Mouse (Mus musculus) kidney, embryonic 16.5 days (tissue): ENCODE measurements around the gene Smim24. TPM values are rescaled to one million over a fixed set of nuclear protein-coding genes. Genes with fewer than 3 reads are reported as not detected.
A peak's percentile ranks its signal among the peaks of the same experiment; 100 is the strongest.

Source experiments
- ATAC-seq: fragments of 200-750 bp; cut with Nextera tagmentation; 2 replicates; pipeline ENCODE4 v1.8.0; 2017; ENCODE audit warnings: moderate TSS enrichment; ENCODE audit not compliant: low FRiP score, low TSS enrichment
- H3K27ac ChIP-seq: fragments of 300-500 bp; sonication (generic); 2 replicates; pipeline ENCODE4 v1.5.1; 2014; ENCODE audit warnings: low read length
- H3K27me3 ChIP-seq: fragments of 300-500 bp; sonication (generic); 2 replicates; pipeline ENCODE4 v1.6.1; 2014; ENCODE audit warnings: low read length, control low read depth, mixed read lengths; ENCODE audit not compliant: insufficient read depth
- H3K36me3 ChIP-seq: fragments of 300-500 bp; sonication (generic); 2 replicates; pipeline ENCODE4 v1.6.1; 2014; ENCODE audit warnings: low read length, control low read depth, mixed read lengths; ENCODE audit not compliant: insufficient read depth
- H3K4me1 ChIP-seq: fragments of 300-500 bp; sonication (generic); 2 replicates; pipeline ENCODE4 v1.6.1; 2014; ENCODE audit warnings: low read length, control low read depth, mixed read lengths; ENCODE audit not compliant: insufficient read depth
- H3K4me2 ChIP-seq: fragments of 300-500 bp; sonication (generic); replicated peaks from 2 replicates; pipeline ENCODE4 v1.6.1; 2014; ENCODE audit warnings: low read depth, low read length
- H3K4me3 ChIP-seq: fragments of 300-500 bp; sonication (generic); 2 replicates; pipeline ENCODE4 v1.5.1; 2014; ENCODE audit warnings: mild to moderate bottlenecking, low read length
- H3K9ac ChIP-seq: fragments of 300-500 bp; sonication (generic); replicated peaks from 2 replicates; pipeline ENCODE4 v1.6.1; 2014; ENCODE audit warnings: low read length
- H3K9me3 ChIP-seq: fragments of 300-500 bp; sonication (generic); 2 replicates; pipeline ENCODE4 v1.6.1; 2016; ENCODE audit warnings: low read length, control low read depth
- WGBS: fragments of 180-500 bp; shearing (Covaris S2); extraction: QIAGEN DNeasy Blood & Tissue Kit; methylation state at CpG from one replicate; pipeline ENCODE4 v1.1.7; 2014; 5-methylcytosine and 5-hydroxymethylcytosine counted together
- polyA plus RNA-seq: library from polyadenylated mRNA; unstranded; fragments of >200 nt; fragmentation: Nextera tagmentation; extraction: Ambion mirVana; gene quantifications from 2 replicates; pipeline ENCODE4 v1.2.1, GENCODE M21; 2015

Smim24 gene
- polyA plus RNA-seq, 1 experiment from 2014 or later: 44.1 TPM

DNA sequence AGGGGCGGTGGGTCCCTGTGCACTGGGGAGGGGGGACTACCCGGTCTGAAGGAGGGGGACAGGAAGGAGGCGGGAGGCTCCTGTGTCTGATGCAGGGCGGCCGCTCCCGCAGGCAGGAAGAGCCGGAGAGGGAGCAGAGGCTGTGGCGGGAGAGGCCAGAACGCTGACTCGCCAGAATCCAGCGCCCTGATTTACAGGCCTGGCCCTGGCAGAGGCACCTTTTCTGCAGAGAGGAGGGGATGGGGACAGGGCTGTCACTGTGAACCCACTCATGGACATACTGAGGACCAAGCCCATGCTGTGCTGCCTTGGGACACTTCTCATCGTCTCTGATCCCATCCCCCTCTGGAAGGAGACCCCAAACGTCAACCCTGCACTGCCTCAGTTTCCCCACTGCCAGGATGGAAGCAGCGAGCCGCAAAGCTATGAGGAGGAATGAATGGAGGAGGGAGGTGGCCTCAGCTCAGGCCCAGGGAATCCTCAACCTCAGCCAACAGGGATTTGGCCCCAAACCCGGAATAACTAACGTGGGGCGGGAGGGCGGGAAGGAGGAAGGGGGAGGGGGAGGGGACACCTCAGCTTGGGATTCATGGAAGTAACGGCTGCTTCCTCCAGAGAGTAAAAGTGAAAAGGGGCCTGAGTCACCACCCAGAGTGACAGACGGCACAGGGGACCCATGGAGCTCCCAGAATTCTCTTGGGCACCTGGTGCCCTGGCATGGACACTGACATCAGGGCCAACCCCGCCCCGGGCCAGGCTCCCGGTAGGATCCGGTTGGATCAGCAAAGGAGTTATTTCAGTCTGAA lies 31.6 kb downstream of the Smim24 start:
- WGBS: 2% methylated on average over 25 of the region's 25 CpGs
- Histone ChIP-seq H3K4me1 (peaks cover 33% of the 10 kb centered on the region), H3K36me3 (peaks cover 8% of the 10 kb centered on the region; the same call in 1 of the 2 replicates), H3K9ac (peak overlapping the region; percentile 89), H3K9me3 (no peaks in the 10 kb centered on the region), H3K27me3 (no peaks in the 10 kb centered on the region), H3K27ac (peak overlapping the region; percentile 89), H3K4me3 (peak overlapping the region; percentile 76), H3K4me2 (peak overlapping the region; percentile 95)
- peak; percentile 27; the same call in 1 of the 2 replicates for ATAC-seq

DNA sequence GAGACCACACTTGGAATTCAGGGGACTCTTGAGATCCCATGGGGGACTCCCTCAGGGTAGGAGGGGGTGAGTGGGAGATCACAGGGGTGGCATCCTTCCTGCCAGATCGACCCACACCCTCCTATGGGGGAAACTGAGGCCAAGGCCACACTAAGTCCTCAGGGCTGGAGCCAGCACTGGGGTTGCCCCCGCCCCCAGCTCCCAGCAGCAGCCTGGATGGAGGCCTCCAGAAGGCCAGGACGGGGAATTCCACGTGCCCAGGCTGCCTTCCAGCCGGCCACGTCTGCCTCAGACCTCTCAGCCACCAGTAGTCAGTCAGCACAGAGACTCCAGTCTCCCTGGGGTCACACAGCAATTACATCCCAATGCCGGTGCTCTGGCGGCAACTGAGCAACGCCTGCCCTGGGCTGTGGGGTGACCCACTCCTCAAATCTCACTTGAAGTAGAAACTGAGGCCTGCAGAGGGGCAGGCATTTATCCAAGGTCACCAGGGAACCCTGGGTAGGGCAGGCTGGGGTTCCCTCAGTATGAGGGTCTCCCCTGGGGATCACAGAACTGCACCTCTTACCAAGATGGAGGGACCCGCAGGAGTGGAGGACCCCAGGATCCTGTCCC lies 32.5 kb downstream of the Smim24 start:
- peak overlapping the region; percentile 95 for H3K4me2 ChIP-seq
- ATAC-seq: no peak
- no peaks in the 10 kb centered on the region for H3K9me3 ChIP-seq
- H3K9ac ChIP-seq: peak overlapping the region; percentile 89
- H3K27ac ChIP-seq: peak overlapping the region; percentile 89
- peak overlapping the region; percentile 76 for H3K4me3 ChIP-seq
- WGBS: 42% methylated on average over 10 of the region's 10 CpGs
- no peaks in the 10 kb centered on the region for H3K27me3 ChIP-seq
- H3K36me3 ChIP-seq: no peaks in the 10 kb centered on the region
- peaks cover 35% of the 10 kb centered on the region for H3K4me1 ChIP-seq

DNA sequence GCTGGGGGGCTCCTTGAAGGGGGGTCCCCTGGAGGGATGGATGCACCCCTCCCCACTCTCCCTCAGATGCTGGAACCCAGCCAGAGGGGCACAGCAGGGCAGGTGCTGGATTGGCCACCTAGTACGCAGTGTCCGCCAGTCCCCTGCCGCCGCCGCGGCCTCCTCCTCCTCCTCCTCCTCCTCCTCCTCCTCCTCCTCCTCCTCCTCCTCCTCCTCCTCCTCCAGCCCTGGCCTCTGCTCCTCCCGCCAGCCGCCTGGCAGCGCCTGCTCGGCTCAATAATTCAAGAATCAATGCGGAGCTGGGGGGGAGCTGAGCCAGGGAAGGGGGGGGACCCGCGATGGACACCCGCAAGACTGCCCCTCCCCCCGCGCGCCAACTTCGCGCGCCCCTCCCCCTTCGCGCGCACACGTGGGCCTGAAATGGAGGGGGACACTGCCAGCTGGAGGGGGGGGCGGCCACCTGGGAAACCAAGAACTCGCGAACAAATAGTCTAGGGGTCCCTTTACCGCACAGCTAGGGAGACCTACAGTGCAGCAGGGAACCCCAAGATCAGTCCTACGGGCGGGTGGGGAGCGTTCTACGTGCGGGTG lies 33.3 kb downstream of the Smim24 start:
- no peaks in the 10 kb centered on the region for H3K36me3 ChIP-seq
- H3K9ac ChIP-seq: peak overlapping the region; percentile 89
- no peaks in the 10 kb centered on the region for H3K27me3 ChIP-seq
- no peaks in the 10 kb centered on the region for H3K9me3 ChIP-seq
- ATAC-seq: no peak
- H3K4me1 ChIP-seq: peaks cover 38% of the 10 kb centered on the region
- peak overlapping the region; percentile 76 for H3K4me3 ChIP-seq
- H3K4me2 ChIP-seq: peak overlapping the region; percentile 95
- peak overlapping the region; percentile 89; the same call in 1 of the 2 replicates for H3K27ac ChIP-seq
- WGBS: 0% methylated on average over 14 of the region's 33 CpGs

DNA sequence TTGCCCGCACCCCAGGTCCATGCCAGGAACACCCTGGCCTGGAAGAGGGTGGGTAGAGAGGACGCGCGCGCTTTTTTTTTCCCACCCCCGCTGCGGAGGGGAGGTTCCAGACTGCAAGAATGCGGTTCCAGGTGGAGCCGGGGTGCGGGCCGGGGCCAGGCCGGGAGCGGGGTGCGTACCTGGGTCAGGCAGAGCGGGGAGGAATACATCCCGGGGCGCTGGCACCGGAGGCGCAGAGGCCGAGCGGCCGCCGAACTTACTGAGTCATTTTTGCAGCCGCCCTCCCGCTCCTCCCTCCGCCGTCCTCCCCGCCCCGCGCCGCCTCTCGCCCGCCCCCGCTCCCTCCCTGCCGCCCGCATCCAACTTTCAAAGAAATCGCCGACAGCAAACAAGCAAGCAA lies 34.0 kb downstream of the Smim24 start:
- Histone ChIP-seq H3K4me1 (peaks cover 45% of the 10 kb centered on the region), H3K9ac (peak overlapping the region; percentile 89), H3K27ac (peak overlapping the region; percentile 63), H3K4me3 (peak overlapping the region; percentile 76), H3K9me3 (no peaks in the 10 kb centered on the region), H3K4me2 (peak overlapping the region; percentile 95), H3K27me3 (no peaks in the 10 kb centered on the region), H3K36me3 (no peaks in the 10 kb centered on the region)
- ATAC-seq: no peak
- under 1% methylated on average over 29 of the region's 38 CpGs for WGBS

DNA sequence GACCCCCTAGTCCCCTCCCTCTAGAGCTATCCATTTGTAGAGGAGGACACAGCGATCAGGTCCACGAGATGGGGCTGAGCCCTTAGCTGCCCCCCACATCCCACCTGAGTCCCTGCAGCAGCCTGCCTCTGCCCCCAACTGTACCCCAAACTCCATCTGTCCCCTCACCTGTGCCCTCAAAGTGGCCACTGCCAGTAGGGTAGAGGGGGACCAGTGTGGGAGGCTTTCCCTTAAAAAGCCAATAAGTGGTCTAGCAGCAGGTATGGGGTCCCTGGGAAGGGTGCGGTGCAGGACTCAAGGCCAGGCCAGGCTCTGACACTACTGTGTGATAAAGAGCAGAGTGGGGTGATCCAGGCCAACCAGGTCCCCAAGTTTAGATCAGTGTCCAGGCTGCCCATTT lies 34.5 kb downstream of the Smim24 start:
- H3K4me1 ChIP-seq: peaks cover 47% of the 10 kb centered on the region
- WGBS: 27% methylated on average over 3 of the region's 3 CpGs
- H3K27ac ChIP-seq: peak overlapping the region; percentile 13; the same call in 1 of the 2 replicates
- H3K4me2 ChIP-seq: peak overlapping the region; percentile 95
- H3K9me3 ChIP-seq: no peaks in the 10 kb centered on the region
- H3K4me3 ChIP-seq: peak overlapping the region; percentile 76
- no peaks in the 10 kb centered on the region for H3K36me3 ChIP-seq
- H3K27me3 ChIP-seq: no peaks in the 10 kb centered on the region
- H3K9ac ChIP-seq: peak overlapping the region; percentile 89
- no peak for ATAC-seq

DNA sequence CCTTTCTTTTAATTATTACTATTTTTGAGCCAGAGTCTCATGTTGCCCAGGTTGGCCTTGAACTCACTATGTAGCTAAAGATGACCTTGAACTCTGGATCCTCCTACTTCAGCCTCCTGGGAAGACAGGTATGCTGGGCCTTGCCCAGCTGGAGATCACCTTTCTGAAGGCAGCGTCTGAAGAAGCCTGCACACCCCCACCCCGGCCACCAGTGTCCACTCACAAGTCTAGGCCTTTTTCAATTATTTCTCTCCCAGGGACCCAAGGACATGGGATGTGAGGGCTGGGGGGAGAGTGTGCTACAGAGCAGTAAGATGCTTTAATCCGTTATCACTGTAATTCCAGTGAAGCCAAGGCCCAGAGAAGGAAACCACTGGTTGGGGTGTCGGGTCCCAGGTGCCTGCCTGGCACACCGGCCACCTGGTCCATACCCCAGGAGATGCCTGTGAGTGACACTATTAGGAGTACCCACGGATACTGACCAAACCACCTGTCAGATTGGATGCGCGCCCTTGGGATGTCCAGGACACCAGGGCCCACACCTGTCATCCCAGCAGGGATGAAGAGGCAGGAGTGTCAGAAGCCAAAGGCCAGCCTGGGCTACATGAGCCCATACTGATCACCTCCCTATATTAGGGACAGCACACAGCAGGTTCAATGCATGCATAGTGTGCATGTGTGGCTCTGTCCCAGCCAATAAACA lies 35.1 kb downstream of the Smim24 start:
- no peaks in the 10 kb centered on the region for H3K36me3 ChIP-seq
- H3K9me3 ChIP-seq: no peaks in the 10 kb centered on the region
- H3K27me3 ChIP-seq: no peaks in the 10 kb centered on the region
- H3K9ac ChIP-seq: no peak overlapping the region
- peaks cover 51% of the 10 kb centered on the region for H3K4me1 ChIP-seq
- H3K4me2 ChIP-seq: no peak overlapping the region
- ATAC-seq: no peak
- WGBS: 85% methylated on average over 8 of the region's 8 CpGs
- H3K27ac ChIP-seq: peak overlapping the region; percentile 13; the same call in 1 of the 2 replicates
- H3K4me3 ChIP-seq: no peak overlapping the region

DNA sequence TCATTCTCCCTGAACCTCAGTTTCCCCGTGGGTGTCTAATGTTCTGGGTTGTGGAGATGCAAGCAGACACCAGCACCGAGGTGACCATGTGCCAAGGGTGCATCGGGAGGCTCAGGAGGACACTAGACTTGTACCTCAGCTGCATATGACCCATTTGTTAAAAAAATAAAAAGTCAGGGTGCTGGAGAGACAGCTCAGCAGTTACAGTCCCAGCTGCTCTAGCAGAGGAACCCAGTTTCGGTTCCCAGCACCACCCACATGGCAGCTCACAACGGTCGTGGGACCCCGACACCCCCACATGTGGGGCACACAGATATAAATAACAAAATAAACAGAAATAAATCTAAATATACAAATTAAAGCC lies 35.6 kb downstream of the Smim24 start:
- H3K9ac ChIP-seq: no peak overlapping the region
- H3K27me3 ChIP-seq: no peaks in the 10 kb centered on the region
- 87% methylated on average over 7 of the region's 7 CpGs for WGBS
- H3K4me2 ChIP-seq: no peak overlapping the region
- H3K4me3 ChIP-seq: no peak overlapping the region
- H3K9me3 ChIP-seq: no peaks in the 10 kb centered on the region
- no peak overlapping the region for H3K27ac ChIP-seq
- peaks cover 56% of the 10 kb centered on the region for H3K4me1 ChIP-seq
- no peaks in the 10 kb centered on the region for H3K36me3 ChIP-seq
- no peak for ATAC-seq

DNA sequence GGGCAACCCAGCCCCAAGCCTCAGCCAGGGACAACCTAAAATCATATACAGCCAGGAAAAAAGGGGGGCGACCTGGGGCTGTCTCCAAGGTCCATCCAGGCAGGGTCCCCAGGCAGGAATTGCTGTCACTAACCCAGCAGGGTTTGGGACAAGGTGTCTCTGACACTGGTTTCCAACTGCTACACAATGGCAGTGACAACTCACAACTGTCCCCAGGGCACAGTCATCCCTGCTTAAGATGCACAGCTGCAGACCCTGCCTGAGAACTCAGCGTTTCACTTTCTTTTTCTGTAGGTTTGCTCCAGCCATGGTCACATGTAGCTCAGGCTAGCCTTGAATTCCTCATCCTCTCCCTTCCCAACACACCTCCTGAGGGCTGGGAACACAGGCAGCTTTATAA lies 36.2 kb downstream of the Smim24 start:
- Histone ChIP-seq H3K9ac (no peak overlapping the region), H3K4me3 (peak overlapping the region; percentile 78; the same call in 1 of the 2 replicates), H3K9me3 (no peaks in the 10 kb centered on the region), H3K4me1 (peaks cover 56% of the 10 kb centered on the region), H3K27me3 (no peaks in the 10 kb centered on the region), H3K4me2 (peak overlapping the region; percentile 90; the same call in 1 of the 2 replicates), H3K27ac (peak overlapping the region; percentile 97; the same call in 1 of the 2 replicates), H3K36me3 (no peaks in the 10 kb centered on the region)
- WGBS: 31% methylated on average over 2 of the region's 2 CpGs
- ATAC-seq: no peak

DNA sequence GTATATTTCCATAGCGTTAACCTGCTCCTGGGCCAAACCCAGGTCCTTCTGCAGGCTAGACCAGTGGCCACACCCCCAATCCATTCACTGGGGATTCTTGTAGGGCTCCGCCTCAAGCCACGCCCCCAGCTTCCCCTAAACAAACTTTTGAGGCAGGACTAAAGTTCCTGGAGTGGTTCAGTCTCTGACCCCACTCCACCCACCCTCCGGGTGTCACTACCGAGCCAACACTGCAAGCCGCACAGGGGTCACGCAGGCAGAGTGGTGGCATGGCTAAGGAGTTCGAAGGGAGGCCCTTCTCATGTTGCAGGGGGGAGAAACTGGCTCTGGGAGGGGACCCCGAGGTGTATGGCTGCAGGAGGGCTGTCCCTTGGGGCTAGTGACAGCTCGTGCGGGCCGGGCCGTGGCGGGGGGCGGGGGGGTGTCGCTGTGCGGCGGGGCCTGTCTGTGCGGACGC lies 36.8 kb downstream of the Smim24 start:
- peak; percentile 40 for ATAC-seq
- Histone ChIP-seq H3K4me3 (peak overlapping the region; percentile 78), H3K27ac (peak overlapping the region; percentile 97), H3K9ac (peak overlapping the region; percentile 93), H3K36me3 (no peaks in the 10 kb centered on the region), H3K27me3 (no peaks in the 10 kb centered on the region), H3K4me1 (peaks cover 50% of the 10 kb centered on the region), H3K4me2 (peak overlapping the region; percentile 90), H3K9me3 (no peaks in the 10 kb centered on the region)
- WGBS: 1% methylated on average over 19 of the region's 20 CpGs
